Mouse (Mus musculus): ENCODE measurements at regions not wholly inside any gene's neighbourhood (a gene's known extent, or its start where the extent isn't known, plus 50 kb on each side); places are given as distances from the start of the nearest gene placed in this dataset.

- no peak for DNase-seq
Observed at GRCm38 (mm10) chr10:117525608-117526007, 103.7 kb upstream of the Cpm start.

GRCm38 (mm10) chr10:117524926-117525565 lies 104.3 kb upstream of the Cpm start:
- DNase-seq, result no peak

GRCm38 (mm10) chr10:117524101-117524500 lies 105.2 kb upstream of the Cpm start:
- no peak for DNase-seq

GRCm38 (mm10) chr10:117522906-117523829 lies 106.1 kb upstream of the Cpm start:
- no peak for DNase-seq

GRCm38 (mm10) chr10:117522373-117522772 lies 106.9 kb upstream of the Cpm start:
- DNase-seq, result no peak

- no peak for DNase-seq
Observed at GRCm38 (mm10) chr10:117521315-117522270, 107.7 kb upstream of the Cpm start.

- DNase-seq, result no peak
Observed at GRCm38 (mm10) chr10:117520536-117521314, 108.6 kb upstream of the Cpm start.

GRCm38 (mm10) chr10:117519670-117520535 lies 109.4 kb upstream of the Cpm start:
- peak; percentile 56 for DNase-seq

GRCm38 (mm10) chr10:117518793-117519669 lies 110.3 kb upstream of the Cpm start:
- no peak for DNase-seq

GRCm38 (mm10) chr10:117517800-117518770 lies 111.2 kb upstream of the Cpm start:
- no peak for DNase-seq

- DNase-seq, result peak; percentile 37
Observed at GRCm38 (mm10) chr10:117517071-117517714, 112.1 kb upstream of the Cpm start.

GRCm38 (mm10) chr10:117516510-117516909 lies 112.8 kb upstream of the Cpm start:
- no peak for DNase-seq

GRCm38 (mm10) chr10:117515777-117516501 lies 113.4 kb upstream of the Cpm start:
- DNase-seq, result peak; percentile 69

GRCm38 (mm10) chr10:117515039-117515438 lies 114.3 kb upstream of the Cpm start:
- DNase-seq, result no peak

GRCm38 (mm10) chr10:117513925-117514546 lies 115.3 kb upstream of the Cpm start:
- no peak for DNase-seq

GRCm38 (mm10) chr10:117512424-117513257 lies 116.7 kb upstream of the Cpm start:
- no peak for DNase-seq
